Mouse (Mus musculus) hindbrain, embryonic 11.5 days (tissue): ENCODE results near the gene Peli2. TPM values are rescaled to one million over a fixed set of nuclear protein-coding genes. Genes with fewer than 3 reads are reported as not detected.

ENCODE experiments used
- ATAC-seq: fragments of 200-750 bp; cut with Nextera tagmentation; 2 replicates; pipeline ENCODE4 v1.8.0; 2017; ENCODE audit warnings: mild to moderate bottlenecking, moderate TSS enrichment, moderate library complexity; ENCODE audit not compliant: low FRiP score
- DNase-seq: peaks from one replicate; pipeline ENCODE4 v3.0.0-alpha.2; 2015; ENCODE audit warnings: low spot score
- H3K27ac ChIP-seq: fragments of 300-500 bp; sonication (generic); 2 replicates; pipeline ENCODE4 v1.5.1; 2014; ENCODE audit warnings: mild to moderate bottlenecking, low read depth, low read length
- H3K27me3 ChIP-seq: fragments of 300-500 bp; sonication (generic); 2 replicates; pipeline ENCODE4 v1.6.1; 2014; ENCODE audit warnings: mild to moderate bottlenecking, low read length, moderate library complexity, mixed read lengths; ENCODE audit not compliant: control insufficient read depth, insufficient read depth
- H3K36me3 ChIP-seq: fragments of 300-500 bp; sonication (generic); 2 replicates; pipeline ENCODE4 v1.6.1; 2014; ENCODE audit warnings: mild to moderate bottlenecking, low read length, moderate library complexity, mixed read lengths; ENCODE audit not compliant: control insufficient read depth, insufficient read depth
- H3K4me1 ChIP-seq: fragments of 300-500 bp; sonication (generic); replicated peaks from 2 replicates; pipeline ENCODE4 v1.6.1; 2014; ENCODE audit warnings: low read length, mixed read lengths; ENCODE audit not compliant: control insufficient read depth, insufficient read depth
- H3K4me2 ChIP-seq: fragments of 300-500 bp; sonication (generic); replicated peaks from 2 replicates; pipeline ENCODE4 v1.6.1; 2014; ENCODE audit warnings: mild to moderate bottlenecking, low read depth, low read length
- H3K4me3 ChIP-seq: fragments of 300-500 bp; sonication (generic); 2 replicates; pipeline ENCODE4 v1.5.1; 2014; ENCODE audit warnings: low read depth, low read length
- H3K9ac ChIP-seq: fragments of 300-500 bp; sonication (generic); 2 replicates; pipeline ENCODE4 v1.6.1; 2014; ENCODE audit warnings: low read depth, low read length
- H3K9me3 ChIP-seq: fragments of 300-500 bp; sonication (generic); 2 replicates; pipeline ENCODE4 v1.6.1; 2016; ENCODE audit warnings: low read length; ENCODE audit not compliant: control insufficient read depth
- WGBS: fragments of 180-500 bp; shearing (Covaris S2); extraction: QIAGEN DNeasy Blood & Tissue Kit; methylation state at CpG from one replicate; pipeline ENCODE4 v1.1.7; 2014; 5-methylcytosine and 5-hydroxymethylcytosine counted together
- polyA plus RNA-seq: library from polyadenylated mRNA; unstranded; fragments of >200 nt; fragmentation: Nextera tagmentation; extraction: Ambion mirVana; gene quantifications from 2 replicates; pipeline ENCODE4 v1.2.1, GENCODE M21; 2014

The Peli2 gene
- polyA plus RNA-seq, 1 experiment from 2014 or later: 17.3 TPM

- Histone ChIP-seq H3K9ac (no peak overlapping the region), H3K36me3 (no peaks in the 10 kb centered on the region), H3K27me3 (no peaks in the 10 kb centered on the region), H3K4me3 (no peak overlapping the region), H3K4me1 (no peaks in the 10 kb centered on the region), H3K4me2 (no peak overlapping the region), H3K9me3 (no peaks in the 10 kb centered on the region), H3K27ac (no peak overlapping the region)
- WGBS: 65% methylated on average over 3 of the region's 3 CpGs
- no peak for DNase-seq
- no peak for ATAC-seq
These were observed 192.6 kb downstream of the Peli2 start for GRCm38 (mm10) chr14:48313234-48313633.

DNA sequence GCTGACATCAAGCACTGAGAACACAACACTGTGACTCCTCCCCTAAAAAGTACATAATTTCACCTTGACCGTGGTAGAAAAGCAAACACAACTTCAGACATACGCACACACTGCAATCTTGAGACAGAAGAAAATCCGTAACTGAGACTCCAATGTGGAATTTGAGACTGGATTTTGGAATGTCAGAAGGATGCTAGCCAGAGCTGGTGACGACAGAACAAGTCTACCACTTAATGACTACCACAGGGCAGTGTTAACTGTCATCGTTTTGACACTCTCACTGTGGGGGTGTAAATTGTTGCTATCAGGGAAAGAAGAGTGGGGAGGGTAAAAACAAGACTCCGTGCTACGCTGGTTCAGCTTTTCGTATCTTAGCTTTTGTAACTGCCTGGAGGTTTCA is 195.8 kb downstream of the Peli2 start:
- no peak overlapping the region for H3K27ac ChIP-seq
- H3K4me2 ChIP-seq: no peak overlapping the region
- no peaks in the 10 kb centered on the region for H3K9me3 ChIP-seq
- no peaks in the 10 kb centered on the region for H3K36me3 ChIP-seq
- H3K4me1 ChIP-seq: no peaks in the 10 kb centered on the region
- no peak for DNase-seq
- no peak for ATAC-seq
- H3K27me3 ChIP-seq: no peaks in the 10 kb centered on the region
- H3K9ac ChIP-seq: no peak overlapping the region
- WGBS: 71% methylated on average over 8 of the region's 8 CpGs
- no peak overlapping the region for H3K4me3 ChIP-seq

- ATAC-seq (no peak), DNase-seq (no peak)
- no peaks in the 10 kb centered on the region for H3K27me3 ChIP-seq
- H3K36me3 ChIP-seq: no peaks in the 10 kb centered on the region
- no peak overlapping the region for H3K4me3 ChIP-seq
- 81% methylated on average over 18 of the region's 18 CpGs for WGBS
- no peak overlapping the region for H3K9ac ChIP-seq
- no peak overlapping the region for H3K27ac ChIP-seq
- no peaks in the 10 kb centered on the region for H3K9me3 ChIP-seq
- H3K4me1 ChIP-seq: no peaks in the 10 kb centered on the region
- H3K4me2 ChIP-seq: no peak overlapping the region
These were observed 203.3 kb downstream of the Peli2 start for GRCm38 (mm10) chr14:48323771-48324459.

- H3K9me3 ChIP-seq: no peaks in the 10 kb centered on the region
- ATAC-seq (no peak), DNase-seq (no peak)
- H3K4me1 ChIP-seq: no peaks in the 10 kb centered on the region
- WGBS: 92% methylated on average over 4 of the region's 4 CpGs
- H3K9ac ChIP-seq: no peak overlapping the region
- no peak overlapping the region for H3K27ac ChIP-seq
- no peak overlapping the region for H3K4me3 ChIP-seq
- no peaks in the 10 kb centered on the region for H3K27me3 ChIP-seq
- no peaks in the 10 kb centered on the region for H3K36me3 ChIP-seq
- no peak overlapping the region for H3K4me2 ChIP-seq
These were observed 203.8 kb downstream of the Peli2 start for GRCm38 (mm10) chr14:48324460-48324850.

- Histone ChIP-seq H3K9me3 (no peaks in the 10 kb centered on the region), H3K4me3 (no peak overlapping the region), H3K9ac (no peak overlapping the region), H3K4me2 (no peak overlapping the region), H3K36me3 (no peaks in the 10 kb centered on the region), H3K4me1 (no peaks in the 10 kb centered on the region), H3K27me3 (0 out of 2 replicates have a peak, but pooled peaks cover 2% of the 10 kb centered on the region), H3K27ac (no peak overlapping the region)
- WGBS: 64% methylated on average over 3 of the region's 3 CpGs
- DNase-seq: no peak
- ATAC-seq: no peak
These were observed 207.1 kb downstream of the Peli2 start for GRCm38 (mm10) chr14:48327746-48328145.

DNA sequence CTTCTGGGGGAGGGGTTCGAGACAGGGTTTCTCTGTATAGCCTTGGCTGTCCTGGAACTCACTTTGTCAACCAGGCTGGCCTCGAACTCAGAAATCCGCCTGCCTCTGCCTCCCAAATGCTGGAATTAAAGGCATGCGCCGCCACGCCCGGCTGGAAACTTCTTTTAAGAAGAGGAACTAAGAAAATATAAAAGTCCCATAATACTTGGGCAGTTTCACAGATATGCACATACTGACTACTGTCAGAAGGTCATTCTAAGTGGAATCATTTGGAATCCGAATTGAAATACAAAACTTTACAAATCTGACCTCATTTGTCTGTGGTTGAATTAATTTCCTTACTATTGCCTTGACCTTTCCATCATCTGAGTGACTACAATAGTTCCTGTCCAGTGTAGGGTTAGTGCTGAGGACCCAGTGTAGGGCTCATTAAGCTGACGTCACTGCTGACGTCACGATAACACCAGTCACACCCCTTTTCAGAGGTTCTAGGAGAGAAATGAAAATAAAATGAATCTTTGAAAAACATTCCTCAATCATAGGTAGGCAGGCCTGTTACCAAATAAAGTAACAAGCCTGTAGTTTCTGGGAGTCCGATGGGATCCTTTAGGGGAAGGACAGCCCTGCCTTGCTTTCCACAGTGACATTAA is 209.2 kb downstream of the Peli2 start:
- no peak for ATAC-seq

More for the DNA sequence above, 209.2 kb downstream of the Peli2 start:
- no peaks in the 10 kb centered on the region for H3K9me3 ChIP-seq
- H3K27me3 ChIP-seq: 0 out of 2 replicates have a peak, but pooled peaks cover 2% of the 10 kb centered on the region
- no peak for DNase-seq
- no peak overlapping the region for H3K9ac ChIP-seq
- WGBS: 88% methylated on average over 12 of the region's 12 CpGs
- H3K4me3 ChIP-seq: no peak overlapping the region
- H3K4me1 ChIP-seq: no peaks in the 10 kb centered on the region
- no peak overlapping the region for H3K4me2 ChIP-seq
- H3K36me3 ChIP-seq: no peaks in the 10 kb centered on the region
- no peak overlapping the region for H3K27ac ChIP-seq
